Mouse (Mus musculus) CD8-positive naive resting alpha-beta T cell, adult 2 months (primary cell): Measurements from ENCODE around the gene Cfap161.

Experiments
- DNase-seq, 2 experiments: peaks; one replicate each; pipeline ENCODE4 v3.0.0; 2022; ENCODE audit warnings: low read depth in 2 of 2, low spot score in 2 of 2

Cfap161 gene

GRCm38 (mm10) chr7:83794705-83795104 lies at the start of gene Cfap161:
Gene Cfap161 (minus strand): TSS chr7:83794880.
- no peak for DNase-seq

- DNase-seq, result no peak
Observed at GRCm38 (mm10) chr7:83842486-83843259, 48.0 kb upstream of the Cfap161 start.

- DNase-seq, result no peak
Observed at GRCm38 (mm10) chr7:83840076-83840475, 45.4 kb upstream of the Cfap161 start.

- DNase-seq, result no peak
Observed at GRCm38 (mm10) chr7:83838525-83839224, 44.0 kb upstream of the Cfap161 start.

DNA sequence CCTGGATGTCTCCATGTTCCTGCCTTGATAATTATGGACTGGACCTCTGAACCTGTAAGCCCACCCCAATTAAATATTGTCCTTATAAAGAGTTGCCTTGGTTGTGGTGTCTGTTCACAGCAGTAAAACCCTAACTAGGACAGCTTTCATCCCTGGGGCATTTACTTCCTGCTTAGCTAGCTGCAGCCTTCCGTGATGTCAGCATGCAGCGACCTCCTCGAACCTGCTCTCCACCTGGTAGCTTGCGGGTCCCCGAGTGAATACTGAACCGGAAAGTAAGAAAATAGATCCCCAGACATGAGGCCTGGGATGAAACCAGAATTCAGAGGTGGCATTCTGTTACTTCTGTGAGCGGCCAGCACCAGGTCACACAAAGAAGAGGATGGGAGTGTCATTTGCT lies 34.7 kb upstream of the Cfap161 start:
- DNase-seq, result no peak

GRCm38 (mm10) chr7:83827402-83828076 lies 32.9 kb upstream of the Cfap161 start:
- no peak for DNase-seq

- DNase-seq, result no peak
Observed at GRCm38 (mm10) chr7:83826808-83827207, 32.1 kb upstream of the Cfap161 start.

DNA sequence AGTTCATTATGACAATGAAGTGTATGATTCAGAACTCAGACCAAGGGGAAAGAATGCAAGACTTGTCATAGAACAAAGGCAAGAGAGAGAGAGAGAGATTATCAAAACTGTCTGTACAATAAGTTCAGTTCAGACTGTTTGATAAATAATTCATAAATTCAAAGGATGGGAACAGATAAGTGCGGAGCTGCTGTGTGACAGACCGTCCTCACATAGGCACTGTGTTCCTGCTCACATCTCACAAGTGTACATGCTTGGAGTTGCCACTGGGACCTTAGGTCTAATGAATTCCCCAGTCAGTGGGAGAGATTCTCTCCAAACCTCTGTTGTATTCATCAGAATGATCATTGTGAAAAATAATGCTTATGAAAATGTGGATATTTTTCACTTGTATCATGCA lies 27.3 kb upstream of the Cfap161 start:
- DNase-seq, result no peak

DNA sequence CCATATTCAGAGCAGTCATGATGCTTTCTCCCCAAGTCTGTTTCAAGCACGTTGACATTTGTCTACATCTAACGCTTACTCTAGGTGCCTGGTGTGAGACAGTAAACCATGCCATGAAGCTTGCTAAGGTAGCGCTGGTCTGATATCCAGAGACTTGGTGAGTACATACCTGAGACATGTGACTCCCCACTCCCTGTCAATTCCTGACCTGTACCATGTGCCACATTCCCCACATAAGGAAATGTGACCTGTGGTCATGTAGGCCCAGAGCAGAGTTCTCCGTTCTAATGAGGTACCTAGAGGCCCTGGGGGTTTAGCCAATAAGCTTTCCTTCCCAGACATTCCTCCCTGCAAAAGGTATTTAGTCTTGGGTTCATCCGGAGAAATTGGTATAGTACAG lies 22.2 kb upstream of the Cfap161 start:
- DNase-seq, result no peak

DNA sequence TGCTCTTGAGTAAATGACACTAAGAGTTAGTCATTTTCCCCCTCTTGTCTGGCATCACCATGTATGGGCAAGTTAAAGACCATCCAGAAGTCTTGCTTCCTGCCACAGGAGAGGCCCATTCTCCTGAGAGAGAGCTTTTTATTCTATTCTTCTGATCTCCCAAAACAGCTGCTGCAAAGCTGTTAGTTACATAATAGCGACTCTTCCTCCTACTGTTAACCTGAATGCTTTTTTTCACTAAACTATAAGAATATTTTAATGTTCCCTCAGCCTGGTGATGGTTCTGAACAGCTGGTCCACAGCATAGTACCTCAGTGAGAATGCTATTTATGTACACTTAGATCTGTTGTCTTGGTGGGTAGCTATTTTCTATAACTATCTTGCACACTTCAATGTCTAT lies 21.0 kb upstream of the Cfap161 start:
- no peak for DNase-seq

DNA sequence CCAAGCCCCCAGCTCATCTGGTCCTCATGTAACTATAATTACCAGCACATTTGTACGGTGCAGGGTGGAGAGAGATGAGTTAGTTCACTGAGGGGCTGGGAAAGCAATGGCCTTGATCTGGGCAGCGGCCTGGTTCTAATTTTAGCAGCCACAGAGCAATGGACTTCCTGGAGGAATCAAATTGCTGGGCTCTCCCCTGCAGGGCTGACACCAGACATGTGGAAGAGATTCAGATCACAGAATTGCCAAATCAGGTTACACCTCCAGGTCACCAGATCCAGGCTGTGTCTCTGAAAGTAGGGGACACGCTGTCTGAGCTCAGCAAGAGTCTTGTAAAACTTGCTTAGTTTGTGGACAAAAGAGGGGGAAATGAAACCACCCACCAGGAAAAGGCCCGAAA lies 19.3 kb upstream of the Cfap161 start:
- no peak for DNase-seq

DNA sequence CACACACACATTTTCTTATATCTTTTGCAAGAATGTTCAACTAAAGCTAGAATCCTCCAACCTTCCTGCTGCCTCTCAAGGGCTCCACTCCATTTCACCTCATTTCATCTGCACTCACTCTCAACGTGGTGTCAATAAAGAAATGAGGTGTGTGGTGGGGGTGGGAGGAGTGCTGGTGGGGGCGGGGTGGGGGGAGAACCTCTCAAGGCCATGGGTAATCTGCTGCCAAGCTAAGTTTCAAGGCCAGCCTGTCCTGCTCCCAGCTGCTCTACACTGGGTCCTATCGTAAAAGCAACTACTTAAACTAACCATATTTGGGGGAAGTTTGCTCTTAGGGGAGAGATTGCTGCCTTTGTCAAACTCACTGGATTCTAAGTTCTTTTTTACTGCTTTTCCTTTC lies 18.8 kb upstream of the Cfap161 start:
- DNase-seq, result no peak

GRCm38 (mm10) chr7:83813016-83813415 lies 18.3 kb upstream of the Cfap161 start:
- DNase-seq, result no peak

- no peak for DNase-seq
Observed at GRCm38 (mm10) chr7:83812581-83812980, 17.9 kb upstream of the Cfap161 start.

DNA sequence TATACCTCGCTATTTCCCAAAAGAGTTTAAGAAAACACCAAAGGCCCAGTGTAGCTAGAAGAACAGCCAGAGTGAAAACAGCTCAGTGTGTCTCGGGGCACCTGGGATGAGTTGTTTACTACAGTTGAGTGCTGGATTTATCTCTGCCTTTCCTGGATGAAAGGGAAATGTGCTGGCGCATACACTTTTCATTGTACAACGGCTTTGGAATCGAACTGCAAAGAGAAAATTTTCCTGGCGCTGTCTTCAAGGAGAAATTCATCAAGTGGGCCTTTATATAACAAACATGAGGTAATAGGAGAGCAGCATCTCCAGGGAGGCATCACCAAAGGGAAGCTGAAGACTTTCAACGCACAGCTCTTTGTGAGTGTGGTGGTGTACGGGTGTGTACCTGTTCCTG lies 17.2 kb upstream of the Cfap161 start:
- no peak for DNase-seq

DNA sequence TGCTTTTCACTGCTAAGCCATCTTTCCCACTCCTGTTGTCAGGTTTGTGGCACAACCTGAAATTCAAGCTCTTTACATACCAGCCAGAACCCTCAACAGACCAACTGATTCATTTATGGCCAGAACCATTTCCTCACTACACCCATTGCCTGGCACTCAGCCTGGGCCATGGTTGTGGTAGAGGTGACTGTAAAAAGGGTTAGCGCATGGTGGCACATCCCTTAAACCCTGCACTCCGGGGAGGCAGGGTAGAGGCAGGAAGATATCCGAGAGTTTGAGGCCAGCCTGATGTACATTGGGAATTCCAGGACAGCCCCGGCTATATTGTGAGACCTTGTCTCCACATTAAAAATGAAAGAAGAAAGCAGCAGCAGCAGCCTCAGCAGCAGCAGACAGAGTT lies 16.8 kb upstream of the Cfap161 start:
- no peak for DNase-seq

DNA sequence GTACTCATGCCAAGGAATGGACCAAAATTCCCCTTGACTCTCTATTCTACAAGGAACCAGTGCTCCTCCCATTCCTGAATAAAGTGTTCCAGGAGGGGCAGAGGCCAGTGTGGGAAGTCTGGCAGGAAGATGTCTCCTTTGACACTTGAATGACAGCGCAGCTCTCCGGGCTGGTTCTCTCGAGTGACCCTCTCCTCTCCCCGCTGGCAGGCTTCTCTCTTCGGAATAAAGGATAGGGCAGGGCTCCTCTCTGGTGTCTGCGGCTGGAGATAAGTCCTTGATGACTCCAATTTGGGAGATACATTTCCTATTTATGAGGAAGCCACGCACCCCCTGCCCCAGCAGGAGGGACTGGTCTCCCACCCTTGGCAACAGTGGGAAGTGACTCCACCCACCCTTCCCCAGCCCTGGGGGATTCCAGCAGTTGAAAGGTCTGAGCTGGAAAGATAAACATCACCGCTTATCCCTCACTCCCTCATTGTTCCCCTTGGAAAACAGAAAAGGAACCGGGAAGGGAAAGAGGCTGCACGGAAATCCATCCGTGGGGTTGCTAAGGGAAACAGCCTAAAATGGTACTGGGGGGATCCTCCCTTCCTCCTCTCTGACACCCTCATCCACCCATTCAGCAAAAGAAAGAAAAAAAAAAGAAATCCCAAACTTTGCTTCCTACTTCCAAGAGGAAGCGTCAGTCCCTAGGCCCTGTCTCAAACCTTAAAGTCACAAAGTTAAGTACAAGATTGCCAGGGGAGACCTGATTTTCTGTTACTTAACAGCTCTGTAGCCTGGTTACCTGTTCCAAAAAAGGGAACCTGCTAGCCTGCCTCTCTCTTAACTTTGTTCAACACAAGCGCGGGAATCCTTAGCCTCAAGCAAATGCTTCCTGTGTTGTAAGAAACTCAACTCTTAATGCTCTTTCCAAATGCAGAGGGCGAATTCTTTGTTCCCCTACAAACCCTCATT lies 15.7 kb upstream of the Cfap161 start:
- no peak for DNase-seq

GRCm38 (mm10) chr7:83809715-83810114 lies 15.0 kb upstream of the Cfap161 start:
- no peak for DNase-seq

GRCm38 (mm10) chr7:83809060-83809459 lies 14.4 kb upstream of the Cfap161 start:
- no peak for DNase-seq

- DNase-seq, result no peak
Observed at GRCm38 (mm10) chr7:83806934-83807333, 12.3 kb upstream of the Cfap161 start.

DNA sequence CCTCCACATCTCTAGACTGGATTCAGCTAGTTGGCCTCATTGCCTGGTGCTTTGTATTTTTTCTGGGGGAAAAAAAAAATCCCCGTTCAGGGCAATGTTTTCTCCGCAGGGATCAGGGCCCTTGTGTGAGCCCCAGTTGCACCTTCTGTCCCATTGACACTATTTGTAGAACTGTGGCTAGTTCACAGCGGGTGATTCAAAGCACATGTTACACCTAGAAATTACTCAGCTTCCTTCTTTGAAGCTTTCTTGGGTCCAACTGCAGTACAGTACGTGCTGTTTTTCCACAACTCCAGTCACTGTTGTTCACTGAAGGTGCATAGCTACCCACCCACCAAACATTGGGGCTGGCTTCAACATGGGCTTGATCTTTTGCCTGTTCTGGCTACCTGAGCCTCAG lies 9.1 kb upstream of the Cfap161 start:
- DNase-seq, result no peak
